Mouse (Mus musculus): ENCODE measurements around the gene Epha6. TPM values are rescaled to one million over a fixed set of nuclear protein-coding genes. Genes with fewer than 3 reads are reported as not detected.
"Not testable (repeated sequence)": the region's sequence is repeated elsewhere in the genome, so short reads cannot be mapped to it uniquely, and the experiment has no call there.

Epha6 gene
- polyA plus RNA-seq, 1 experiment: not detected

DNA sequence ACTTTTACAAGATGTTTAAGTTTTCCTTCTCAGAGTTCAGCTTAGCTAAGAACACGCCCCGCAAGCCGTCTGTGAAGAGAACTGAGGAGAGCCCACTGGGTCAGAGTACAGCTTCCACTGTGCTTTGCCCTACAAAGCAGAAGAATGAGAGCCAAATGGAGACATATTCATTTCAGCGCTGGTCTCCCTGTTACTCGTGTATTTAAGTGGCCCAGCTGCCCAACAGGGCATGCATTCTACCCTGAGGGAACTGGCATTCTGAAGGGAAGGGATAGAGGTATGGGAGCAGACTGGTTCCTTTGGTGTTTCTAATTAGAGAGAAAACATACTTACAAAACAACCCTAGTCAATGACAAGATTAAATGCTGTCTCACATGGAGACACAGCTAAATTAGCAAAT lies 772.9 kb downstream of the Epha6 start:
- Histone ChIP-seq H3K79me2 (ENCODE audit: control insufficient read depth, insufficient read depth) (no peaks in the 10 kb centered on the region), H3ac (ENCODE audit: control insufficient read depth, insufficient read length, low read depth) (no peak overlapping the region), H3K36me3 (ENCODE audit: control insufficient read depth, insufficient read depth) (no peaks in the 10 kb centered on the region), H3K27me3 (ENCODE audit: control insufficient read depth, insufficient read depth, insufficient read length) (no peaks in the 10 kb centered on the region), H3K79me3 (ENCODE audit: low read depth) (no peaks in the 10 kb centered on the region), H3K4me3 (ENCODE audit: insufficient read depth, poor library complexity, severe bottlenecking) (no peak overlapping the region)
- no peak for TF ChIP-seq MYOG (IDR thresholded peaks at IDR 0.05; ENCODE audit: control insufficient read depth, extremely low read depth, insufficient read length)

DNA sequence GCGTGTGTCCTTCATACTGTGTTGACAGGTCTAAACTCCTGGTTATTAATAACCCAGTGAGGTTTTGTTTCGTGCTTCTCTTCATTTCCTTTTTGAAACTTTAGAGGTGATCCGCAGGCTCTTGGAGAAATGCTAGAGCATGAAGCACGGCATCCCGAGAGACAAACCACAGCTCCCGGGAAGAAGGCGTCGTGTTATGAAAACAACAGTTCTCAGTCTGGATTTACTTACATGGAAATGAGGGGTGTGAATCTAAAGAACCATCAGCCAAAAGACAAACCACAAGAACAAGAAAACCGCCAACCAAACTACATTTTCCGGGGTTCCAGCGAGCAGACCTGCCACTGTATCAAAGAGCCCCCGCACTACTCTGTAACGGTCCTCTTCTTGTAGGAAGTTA lies 775.7 kb downstream of the Epha6 start:
- TF ChIP-seq MAX (IDR thresholded peaks at IDR 0.05) (no peak), MYOG (IDR thresholded peaks at IDR 0.05; ENCODE audit: control insufficient read depth, extremely low read depth, insufficient read length) (no peak), MYOD1 (IDR thresholded peaks at IDR 0.05; ENCODE audit: control insufficient read depth, insufficient read length, low read depth) (no peak), CEBPB (IDR thresholded peaks at IDR 0.05; ENCODE audit: low read depth) (no peak), USF1 (IDR thresholded peaks at IDR 0.05; ENCODE audit: low read depth) (no peak), CTCF (IDR thresholded peaks at IDR 0.05; ENCODE audit: control insufficient read depth, insufficient read depth, insufficient read length) (no peak), FOSL1 (IDR thresholded peaks at IDR 0.05; ENCODE audit: insufficient read depth, low read length, poor library complexity, severe bottlenecking) (no peak)
- H3ac ChIP-seq (ENCODE audit: control insufficient read depth, insufficient read length, low read depth): no peak overlapping the region
- H3K36me3 ChIP-seq (ENCODE audit: control insufficient read depth, insufficient read depth): no peaks in the 10 kb centered on the region
- no peak overlapping the region for H3K4me3 ChIP-seq (ENCODE audit: insufficient read depth, poor library complexity, severe bottlenecking)
- no peaks in the 10 kb centered on the region for H3K79me2 ChIP-seq (ENCODE audit: control insufficient read depth, insufficient read depth)
- H3K79me3 ChIP-seq (ENCODE audit: low read depth): no peaks in the 10 kb centered on the region
- H3K27me3 ChIP-seq (ENCODE audit: control insufficient read depth, insufficient read depth, insufficient read length): no peaks in the 10 kb centered on the region

- not testable (repeated sequence) for H3K4me3 ChIP-seq (ENCODE audit: insufficient read depth, poor library complexity, severe bottlenecking); H3ac ChIP-seq (ENCODE audit: control insufficient read depth, insufficient read length, low read depth); H3K79me3 ChIP-seq (ENCODE audit: low read depth); H3K79me2 ChIP-seq (ENCODE audit: control insufficient read depth, insufficient read depth); H3K27me3 ChIP-seq (ENCODE audit: control insufficient read depth, insufficient read depth, insufficient read length); H3K36me3 ChIP-seq (ENCODE audit: control insufficient read depth, insufficient read depth)
Observed at GRCm38 (mm10) chr16:59799790-59800189, 805.5 kb downstream of the Epha6 start.

DNA sequence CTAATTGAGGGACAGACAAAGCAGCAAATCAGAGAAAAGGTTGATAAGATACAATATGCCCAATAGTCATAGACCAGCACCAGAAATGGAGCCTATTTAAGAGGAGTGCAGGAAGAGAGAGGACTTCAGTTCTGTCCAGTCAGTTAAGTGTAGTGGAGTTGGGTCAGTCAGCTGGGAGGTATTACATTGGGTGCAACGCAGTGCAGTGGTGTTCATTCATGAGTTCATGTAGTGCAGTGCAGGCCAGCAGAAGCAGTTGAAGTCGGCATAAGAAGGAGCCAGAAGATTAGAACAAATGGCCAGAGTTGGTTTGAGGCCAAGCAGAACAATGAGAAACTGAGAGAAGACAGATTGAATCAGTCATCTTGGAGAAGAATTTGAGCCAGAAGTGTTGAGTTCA lies 833.0 kb downstream of the Epha6 start:
- Histone ChIP-seq H3ac (ENCODE audit: control insufficient read depth, insufficient read length, low read depth) (no peak overlapping the region), H3K36me3 (ENCODE audit: control insufficient read depth, insufficient read depth) (no peaks in the 10 kb centered on the region), H3K79me2 (ENCODE audit: control insufficient read depth, insufficient read depth) (no peaks in the 10 kb centered on the region), H3K79me3 (ENCODE audit: low read depth) (no peaks in the 10 kb centered on the region), H3K4me3 (ENCODE audit: insufficient read depth, poor library complexity, severe bottlenecking) (no peak overlapping the region), H3K27me3 (ENCODE audit: control insufficient read depth, insufficient read depth, insufficient read length) (no peaks in the 10 kb centered on the region)
- TF ChIP-seq MAX (IDR thresholded peaks at IDR 0.05) (no peak), MYOG (IDR thresholded peaks at IDR 0.05; ENCODE audit: control insufficient read depth, extremely low read depth, insufficient read length) (no peak), USF1 (IDR thresholded peaks at IDR 0.05; ENCODE audit: low read depth) (no peak), CTCF (IDR thresholded peaks at IDR 0.05; ENCODE audit: control insufficient read depth, insufficient read depth, insufficient read length) (no peak), CEBPB (IDR thresholded peaks at IDR 0.05; ENCODE audit: low read depth) (no peak), FOSL1 (IDR thresholded peaks at IDR 0.05; ENCODE audit: insufficient read depth, low read length, poor library complexity, severe bottlenecking) (no peak), MYOD1 (IDR thresholded peaks at IDR 0.05; ENCODE audit: control insufficient read depth, insufficient read length, low read depth) (no peak)

GRCm38 (mm10) chr16:59770421-59770820 lies 834.9 kb downstream of the Epha6 start:
- Histone ChIP-seq H3K36me3 (ENCODE audit: control insufficient read depth, insufficient read depth) (no peaks in the 10 kb centered on the region), H3K4me3 (ENCODE audit: insufficient read depth, poor library complexity, severe bottlenecking) (no peak overlapping the region), H3ac (ENCODE audit: control insufficient read depth, insufficient read length, low read depth) (no peak overlapping the region), H3K27me3 (ENCODE audit: control insufficient read depth, insufficient read depth, insufficient read length) (no peaks in the 10 kb centered on the region), H3K79me3 (ENCODE audit: low read depth) (no peaks in the 10 kb centered on the region), H3K79me2 (ENCODE audit: control insufficient read depth, insufficient read depth) (no peaks in the 10 kb centered on the region)
- no peak for TF ChIP-seq MYOG (IDR thresholded peaks at IDR 0.05; ENCODE audit: control insufficient read depth, extremely low read depth, insufficient read length)
- no peak for TF ChIP-seq MAX (IDR thresholded peaks at IDR 0.05)
- TF ChIP-seq USF1 (IDR thresholded peaks at IDR 0.05; ENCODE audit: low read depth): no peak
- no peak for TF ChIP-seq CEBPB (IDR thresholded peaks at IDR 0.05; ENCODE audit: low read depth)
- TF ChIP-seq FOSL1 (IDR thresholded peaks at IDR 0.05; ENCODE audit: insufficient read depth, low read length, poor library complexity, severe bottlenecking): no peak
- TF ChIP-seq CTCF (IDR thresholded peaks at IDR 0.05; ENCODE audit: control insufficient read depth, insufficient read depth, insufficient read length): no peak
- no peak for TF ChIP-seq MYOD1 (IDR thresholded peaks at IDR 0.05; ENCODE audit: control insufficient read depth, insufficient read length, low read depth)

DNA sequence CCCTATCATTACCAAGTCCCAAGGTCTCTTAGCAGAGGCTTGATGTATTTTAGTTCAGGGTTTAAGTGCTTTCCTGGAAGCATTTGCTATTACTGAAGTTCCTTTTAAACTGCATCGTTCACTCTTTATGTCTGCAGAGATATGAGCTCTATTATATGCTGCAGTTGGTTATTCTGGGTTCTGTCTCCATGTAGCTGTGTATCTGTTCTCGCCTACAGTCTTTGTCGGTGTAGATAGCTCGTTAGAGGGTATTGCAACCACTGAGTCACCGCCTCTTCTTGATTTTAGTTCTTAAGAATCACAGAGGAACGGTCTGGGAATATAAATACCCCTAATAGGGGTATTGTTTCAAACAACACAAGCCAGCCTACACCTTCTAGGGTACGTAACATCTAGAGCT lies 835.4 kb downstream of the Epha6 start:
- Histone ChIP-seq H3K4me3 (ENCODE audit: insufficient read depth, poor library complexity, severe bottlenecking) (no peak overlapping the region), H3ac (ENCODE audit: control insufficient read depth, insufficient read length, low read depth) (no peak overlapping the region), H3K36me3 (ENCODE audit: control insufficient read depth, insufficient read depth) (no peaks in the 10 kb centered on the region), H3K27me3 (ENCODE audit: control insufficient read depth, insufficient read depth, insufficient read length) (no peaks in the 10 kb centered on the region), H3K79me3 (ENCODE audit: low read depth) (no peaks in the 10 kb centered on the region), H3K79me2 (ENCODE audit: control insufficient read depth, insufficient read depth) (no peaks in the 10 kb centered on the region)
- TF ChIP-seq USF1 (IDR thresholded peaks at IDR 0.05; ENCODE audit: low read depth) (no peak), MYOG (IDR thresholded peaks at IDR 0.05; ENCODE audit: control insufficient read depth, extremely low read depth, insufficient read length) (no peak), MAX (IDR thresholded peaks at IDR 0.05) (no peak), MYOD1 (IDR thresholded peaks at IDR 0.05; ENCODE audit: control insufficient read depth, insufficient read length, low read depth) (no peak), CEBPB (IDR thresholded peaks at IDR 0.05; ENCODE audit: low read depth) (no peak), FOSL1 (IDR thresholded peaks at IDR 0.05; ENCODE audit: insufficient read depth, low read length, poor library complexity, severe bottlenecking) (no peak), CTCF (IDR thresholded peaks at IDR 0.05; ENCODE audit: control insufficient read depth, insufficient read depth, insufficient read length) (no peak)

Measured in C2C12 (cell line).